Mouse (Mus musculus): ENCODE data around the gene Tbc1d24. TPM values are rescaled to one million over a fixed set of nuclear protein-coding genes. Genes with fewer than 3 reads are reported as not detected.

Gene Tbc1d24
- polyA plus RNA-seq, 1 experiment from 2014 or later = 8.2 TPM

- Histone ChIP-seq H3K4me3 (ENCODE audit: low read length) (no peak overlapping the region), H3K9ac (ENCODE audit: low read depth, low read length) (no peak overlapping the region), H3K4me2 (replicated peaks; ENCODE audit: low read depth, low read length) (no peak overlapping the region), H3K36me3 (ENCODE audit: control insufficient read depth, insufficient read depth, low read length) (peaks cover 29% of the 10 kb centered on the region), H3K4me1 (ENCODE audit: control insufficient read depth, insufficient read depth, low read length) (peaks cover 22% of the 10 kb centered on the region), H3K9me3 (ENCODE audit: control insufficient read depth, low read length) (no peaks in the 10 kb centered on the region), H3K27me3 (ENCODE audit: control insufficient read depth, insufficient read depth, low read length) (no peaks in the 10 kb centered on the region), H3K27ac (ENCODE audit: low read depth, low read length) (no peak overlapping the region)
- 85% methylated on average over 6 of the region's 6 CpGs for WGBS
- ATAC-seq (ENCODE audit: low FRiP score, low TSS enrichment) = no peak
Observed at GRCm38 (mm10) chr17:24213186-24213585, 7.8 kb upstream of the Tbc1d24 start.

DNA sequence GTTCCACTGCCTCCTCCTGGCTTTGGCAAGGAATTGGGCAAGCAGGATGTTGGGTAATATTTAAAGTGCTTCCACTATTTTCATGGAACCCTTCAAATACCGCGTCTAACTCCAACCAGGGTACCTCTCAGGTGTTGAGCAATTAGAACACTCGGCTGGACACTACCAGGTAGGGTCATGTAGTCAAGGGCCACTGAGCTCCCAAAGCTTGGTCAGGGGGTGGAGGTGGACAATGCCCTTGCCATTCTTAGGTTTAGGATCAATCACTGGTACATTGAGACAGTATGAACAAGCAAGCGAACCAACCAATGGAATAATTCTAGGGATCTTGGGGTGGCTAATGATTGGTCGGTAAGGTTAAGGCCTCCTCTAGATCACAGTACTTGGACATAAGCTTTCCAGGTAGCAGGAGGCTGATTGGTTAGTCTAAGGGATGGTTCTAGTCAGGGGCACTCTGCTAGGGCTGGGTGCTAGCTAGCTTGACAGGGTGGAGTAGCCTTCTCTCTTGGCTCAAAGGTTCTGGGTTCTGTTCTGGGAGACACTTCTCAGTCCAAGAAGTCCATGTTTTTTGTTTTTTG lies 7.2 kb upstream of the Tbc1d24 start:
- WGBS = 35% methylated on average over 5 of the region's 5 CpGs
- Histone ChIP-seq H3K4me3 (ENCODE audit: low read length) (peak overlapping the region; percentile 50), H3K4me2 (replicated peaks; ENCODE audit: low read depth, low read length) (peak overlapping the region; percentile 96), H3K4me1 (ENCODE audit: control insufficient read depth, insufficient read depth, low read length) (peaks cover 28% of the 10 kb centered on the region), H3K27ac (ENCODE audit: low read depth, low read length) (no peak overlapping the region), H3K27me3 (ENCODE audit: control insufficient read depth, insufficient read depth, low read length) (peaks cover 5% of the 10 kb centered on the region), H3K9me3 (ENCODE audit: control insufficient read depth, low read length) (no peaks in the 10 kb centered on the region), H3K9ac (ENCODE audit: low read depth, low read length) (no peak overlapping the region; the same call in 1 of the 2 replicates), H3K36me3 (ENCODE audit: control insufficient read depth, insufficient read depth, low read length) (peaks cover 23% of the 10 kb centered on the region)
- no peak for ATAC-seq (ENCODE audit: low FRiP score, low TSS enrichment)

- H3K36me3 ChIP-seq (ENCODE audit: control insufficient read depth, insufficient read depth, low read length) = peaks cover 19% of the 10 kb centered on the region; the same call in 1 of the 2 replicates
- H3K4me2 ChIP-seq (replicated peaks; ENCODE audit: low read depth, low read length) = peak overlapping the region; percentile 96
- WGBS = 3% methylated on average over 37 of the region's 37 CpGs
- H3K4me3 ChIP-seq (ENCODE audit: low read length) = peak overlapping the region; percentile 50
- peaks cover 34% of the 10 kb centered on the region for H3K4me1 ChIP-seq (ENCODE audit: control insufficient read depth, insufficient read depth, low read length)
- ATAC-seq (ENCODE audit: low FRiP score, low TSS enrichment) = peak; percentile 9; the same call in 1 of the 2 replicates
- peak overlapping the region; percentile 63 for H3K9ac ChIP-seq (ENCODE audit: low read depth, low read length)
- peaks cover 11% of the 10 kb centered on the region for H3K27me3 ChIP-seq (ENCODE audit: control insufficient read depth, insufficient read depth, low read length)
- H3K27ac ChIP-seq (ENCODE audit: low read depth, low read length) = peak overlapping the region; percentile 56
- no peaks in the 10 kb centered on the region for H3K9me3 ChIP-seq (ENCODE audit: control insufficient read depth, low read length)
Observed at GRCm38 (mm10) chr17:24211631-24212440, 6.5 kb upstream of the Tbc1d24 start.

- Histone ChIP-seq H3K9me3 (ENCODE audit: control insufficient read depth, low read length) (no peaks in the 10 kb centered on the region), H3K27me3 (ENCODE audit: control insufficient read depth, insufficient read depth, low read length) (peaks cover 19% of the 10 kb centered on the region), H3K4me3 (ENCODE audit: low read length) (no peak overlapping the region), H3K27ac (ENCODE audit: low read depth, low read length) (no peak overlapping the region), H3K4me1 (ENCODE audit: control insufficient read depth, insufficient read depth, low read length) (peaks cover 46% of the 10 kb centered on the region), H3K9ac (ENCODE audit: low read depth, low read length) (no peak overlapping the region), H3K36me3 (ENCODE audit: control insufficient read depth, insufficient read depth, low read length) (peaks cover 6% of the 10 kb centered on the region; the same call in 1 of the 2 replicates), H3K4me2 (replicated peaks; ENCODE audit: low read depth, low read length) (no peak overlapping the region)
- ATAC-seq (ENCODE audit: low FRiP score, low TSS enrichment) = no peak
- WGBS = 89% methylated on average over 3 of the region's 3 CpGs
Observed at GRCm38 (mm10) chr17:24210591-24210990, 5.2 kb upstream of the Tbc1d24 start.

GRCm38 (mm10) chr17:24209916-24210240 lies 4.5 kb upstream of the Tbc1d24 start:
- H3K9ac ChIP-seq (ENCODE audit: low read depth, low read length) = no peak overlapping the region
- no peaks in the 10 kb centered on the region for H3K9me3 ChIP-seq (ENCODE audit: control insufficient read depth, low read length)
- peak overlapping the region; percentile 78; the same call in 1 of the 2 replicates for H3K27ac ChIP-seq (ENCODE audit: low read depth, low read length)

GRCm38 (mm10) chr17:24209043-24209915 lies 3.9 kb upstream of the Tbc1d24 start, which contains the start of gene Ntn3:
Gene Ntn3 (minus strand): TSS chr17:24209531.
- under 1% methylated on average over 28 of the region's 43 CpGs for WGBS
- peak within 1 kb of the TSS; percentile 72 for H3K4me3 ChIP-seq (ENCODE audit: low read length)
- peak within 1 kb of the TSS; percentile 78 for H3K27ac ChIP-seq (ENCODE audit: low read depth, low read length)
- H3K4me2 ChIP-seq (replicated peaks; ENCODE audit: low read depth, low read length) = peak within 1 kb of the TSS; percentile 96
- H3K9ac ChIP-seq (ENCODE audit: low read depth, low read length) = peak within 1 kb of the TSS; percentile 81
- peaks cover 53% of the 10 kb centered on the region for H3K4me1 ChIP-seq (ENCODE audit: control insufficient read depth, insufficient read depth, low read length)
- ATAC-seq (ENCODE audit: low FRiP score, low TSS enrichment) = peak; percentile 61
- H3K9me3 ChIP-seq (ENCODE audit: control insufficient read depth, low read length) = no peaks in the 10 kb centered on the region
- H3K27me3 ChIP-seq (ENCODE audit: control insufficient read depth, insufficient read depth, low read length) = peaks cover 19% of the 10 kb centered on the region
- no peaks in the 10 kb centered on the region for H3K36me3 ChIP-seq (ENCODE audit: control insufficient read depth, insufficient read depth, low read length)

More at GRCm38 (mm10) chr17:24209916-24210240, 4.5 kb upstream of the Tbc1d24 start:
- Histone ChIP-seq H3K36me3 (ENCODE audit: control insufficient read depth, insufficient read depth, low read length) (no peaks in the 10 kb centered on the region; the same call in 1 of the 2 replicates), H3K4me3 (ENCODE audit: low read length) (no peak overlapping the region), H3K27me3 (ENCODE audit: control insufficient read depth, insufficient read depth, low read length) (peaks cover 19% of the 10 kb centered on the region), H3K4me2 (replicated peaks; ENCODE audit: low read depth, low read length) (peak overlapping the region; percentile 96; the same call in 1 of the 2 replicates), H3K4me1 (ENCODE audit: control insufficient read depth, insufficient read depth, low read length) (peaks cover 48% of the 10 kb centered on the region)
- 69% methylated on average over 3 of the region's 3 CpGs for WGBS
- ATAC-seq (ENCODE audit: low FRiP score, low TSS enrichment) = no peak

- WGBS = 1% methylated on average over 29 of the region's 29 CpGs
- H3K4me1 ChIP-seq (ENCODE audit: control insufficient read depth, insufficient read depth, low read length) = peaks cover 53% of the 10 kb centered on the region
Observed at GRCm38 (mm10) chr17:24208641-24209042, 3.3 kb upstream of the Tbc1d24 start.

DNA sequence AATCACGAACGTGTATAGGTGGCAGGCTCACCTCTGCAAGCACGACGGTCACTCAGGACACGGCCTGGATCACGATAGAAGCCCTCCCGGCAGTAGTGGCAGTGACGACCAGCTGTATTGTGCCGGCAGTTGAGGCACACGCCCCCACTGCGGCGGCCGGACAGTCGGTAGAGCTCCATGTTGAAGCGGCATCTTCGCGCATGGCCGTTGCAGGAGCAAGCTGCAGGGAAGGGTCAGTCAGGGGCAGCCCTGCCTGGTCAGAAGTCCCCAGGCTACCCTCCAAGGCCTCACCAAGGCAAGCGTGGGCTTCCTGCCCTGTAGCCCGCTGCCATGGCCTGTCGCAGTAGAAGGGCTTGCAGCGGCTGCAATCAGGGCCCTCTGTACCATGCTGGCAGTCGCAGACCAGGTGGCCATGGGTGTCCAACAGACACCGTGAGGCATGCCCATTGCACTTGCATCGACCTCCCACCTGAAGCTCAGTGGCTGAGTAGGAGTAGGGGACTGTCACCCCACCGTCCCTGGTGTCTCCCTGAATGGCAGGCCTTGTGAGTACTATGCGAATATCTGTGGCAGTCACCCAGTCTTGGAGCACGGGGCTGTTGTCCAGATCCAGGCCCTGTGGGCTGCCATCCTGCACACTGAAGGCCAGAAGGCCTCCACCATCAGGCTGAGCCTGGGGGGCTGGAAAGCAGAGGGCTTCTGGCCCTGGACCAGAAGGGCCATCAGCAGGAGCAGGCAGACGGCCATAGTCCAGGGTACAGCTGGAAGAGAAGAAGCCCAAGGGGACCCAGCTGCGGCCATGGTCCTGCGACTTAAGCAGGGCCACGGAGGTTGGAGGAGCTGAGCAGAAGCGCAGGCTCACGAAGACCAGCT lies 2.6 kb upstream of the Tbc1d24 start:
- H3K9me3 ChIP-seq (ENCODE audit: control insufficient read depth, low read length) = no peaks in the 10 kb centered on the region
- H3K4me3 ChIP-seq (ENCODE audit: low read length) = peak overlapping the region; percentile 72
- H3K4me2 ChIP-seq (replicated peaks; ENCODE audit: low read depth, low read length) = peak overlapping the region; percentile 96
- WGBS = 65% methylated on average over 34 of the region's 34 CpGs
- H3K27me3 ChIP-seq (ENCODE audit: control insufficient read depth, insufficient read depth, low read length) = peaks cover 19% of the 10 kb centered on the region
- H3K27ac ChIP-seq (ENCODE audit: low read depth, low read length) = peak overlapping the region; percentile 78; the same call in 1 of the 2 replicates
- no peaks in the 10 kb centered on the region for H3K36me3 ChIP-seq (ENCODE audit: control insufficient read depth, insufficient read depth, low read length)
- H3K4me1 ChIP-seq (ENCODE audit: control insufficient read depth, insufficient read depth, low read length) = peaks cover 58% of the 10 kb centered on the region
- no peak for ATAC-seq (ENCODE audit: low FRiP score, low TSS enrichment)
- peak overlapping the region; percentile 81 for H3K9ac ChIP-seq (ENCODE audit: low read depth, low read length)

More at GRCm38 (mm10) chr17:24208641-24209042, 3.3 kb upstream of the Tbc1d24 start:
- Histone ChIP-seq H3K4me3 (ENCODE audit: low read length) (peak overlapping the region; percentile 72), H3K27me3 (ENCODE audit: control insufficient read depth, insufficient read depth, low read length) (peaks cover 19% of the 10 kb centered on the region), H3K4me2 (replicated peaks; ENCODE audit: low read depth, low read length) (peak overlapping the region; percentile 96), H3K36me3 (ENCODE audit: control insufficient read depth, insufficient read depth, low read length) (no peaks in the 10 kb centered on the region), H3K9ac (ENCODE audit: low read depth, low read length) (peak overlapping the region; percentile 81), H3K9me3 (ENCODE audit: control insufficient read depth, low read length) (no peaks in the 10 kb centered on the region), H3K27ac (ENCODE audit: low read depth, low read length) (peak overlapping the region; percentile 78)
- no peak; the same call in 1 of the 2 replicates for ATAC-seq (ENCODE audit: low FRiP score, low TSS enrichment)

Data from kidney, embryonic 14.5 days (tissue).